Mouse (Mus musculus) embryonic facial prominence, embryonic 11.5 days (tissue): ENCODE measurements around the gene Upf1. TPM values are rescaled to one million over a fixed set of nuclear protein-coding genes. Genes with fewer than 3 reads are reported as not detected.
A peak's percentile ranks its signal among the peaks of the same experiment; 100 is the strongest.

Experiments
- ATAC-seq: fragments of 200-750 bp; cut with Nextera tagmentation; replicated peaks from 2 replicates; pipeline ENCODE4 v1.8.0; 2017; ENCODE audit warnings: low read depth; ENCODE audit not compliant: insufficient number of reproducible peaks, low FRiP score, low TSS enrichment
- DNase-seq: peaks from one replicate; pipeline ENCODE4 v3.0.0-alpha.2; 2015; ENCODE audit warnings: low spot score
- H3K27ac ChIP-seq: fragments of 300-500 bp; sonication (generic); replicated peaks from 2 replicates; pipeline ENCODE4 v1.5.1; 2014; ENCODE audit warnings: mild to moderate bottlenecking, low read depth, low read length, control low read depth
- H3K27me3 ChIP-seq: fragments of 300-500 bp; sonication (generic); 2 replicates; pipeline ENCODE4 v1.6.1; 2014; ENCODE audit warnings: mild to moderate bottlenecking, low read length, moderate library complexity, mixed read lengths; ENCODE audit not compliant: control insufficient read depth, insufficient read depth
- H3K36me3 ChIP-seq: fragments of 300-500 bp; sonication (generic); replicated peaks from 2 replicates; pipeline ENCODE4 v1.6.1; 2014; ENCODE audit warnings: low read depth, mild to moderate bottlenecking, low read length, moderate library complexity, mixed read lengths; ENCODE audit not compliant: control insufficient read depth, insufficient read depth
- H3K4me1 ChIP-seq: fragments of 300-500 bp; sonication (generic); 2 replicates; pipeline ENCODE4 v1.6.1; 2014; ENCODE audit warnings: low read length, mixed read lengths; ENCODE audit not compliant: control insufficient read depth, insufficient read depth
- H3K4me2 ChIP-seq: fragments of 300-500 bp; sonication (generic); 2 replicates; pipeline ENCODE4 v1.6.1; 2014; ENCODE audit warnings: low read depth, mild to moderate bottlenecking, control low read depth, low read length, moderate library complexity
- H3K4me3 ChIP-seq: fragments of 300-500 bp; sonication (generic); 2 replicates; pipeline ENCODE4 v1.5.1; 2014; ENCODE audit warnings: low read depth, low read length, control low read depth
- H3K9ac ChIP-seq: fragments of 300-500 bp; sonication (generic); replicated peaks from 2 replicates; pipeline ENCODE4 v1.6.1; 2014; ENCODE audit warnings: mild to moderate bottlenecking, control low read depth, low read length
- H3K9me3 ChIP-seq: fragments of 300-500 bp; sonication (generic); replicated peaks from 2 replicates; pipeline ENCODE4 v1.6.1; 2016; ENCODE audit warnings: mild to moderate bottlenecking, low read length, inconsistent platforms, mixed read lengths; ENCODE audit not compliant: control insufficient read depth
- WGBS: fragments of 180-500 bp; shearing (Covaris S2); extraction: QIAGEN DNeasy Blood & Tissue Kit; methylation state at CpG from one replicate; pipeline ENCODE4 v1.1.7; 2014; 5-methylcytosine and 5-hydroxymethylcytosine counted together
- polyA plus RNA-seq: library from polyadenylated mRNA; unstranded; fragments of >200 nt; fragmentation: Nextera tagmentation; extraction: Ambion mirVana; gene quantifications from 2 replicates; pipeline ENCODE4 v1.2.1, GENCODE M21; 2014

Upf1 gene
- polyA plus RNA-seq: 20.4 and 21.0 TPM in 2 replicates

DNA sequence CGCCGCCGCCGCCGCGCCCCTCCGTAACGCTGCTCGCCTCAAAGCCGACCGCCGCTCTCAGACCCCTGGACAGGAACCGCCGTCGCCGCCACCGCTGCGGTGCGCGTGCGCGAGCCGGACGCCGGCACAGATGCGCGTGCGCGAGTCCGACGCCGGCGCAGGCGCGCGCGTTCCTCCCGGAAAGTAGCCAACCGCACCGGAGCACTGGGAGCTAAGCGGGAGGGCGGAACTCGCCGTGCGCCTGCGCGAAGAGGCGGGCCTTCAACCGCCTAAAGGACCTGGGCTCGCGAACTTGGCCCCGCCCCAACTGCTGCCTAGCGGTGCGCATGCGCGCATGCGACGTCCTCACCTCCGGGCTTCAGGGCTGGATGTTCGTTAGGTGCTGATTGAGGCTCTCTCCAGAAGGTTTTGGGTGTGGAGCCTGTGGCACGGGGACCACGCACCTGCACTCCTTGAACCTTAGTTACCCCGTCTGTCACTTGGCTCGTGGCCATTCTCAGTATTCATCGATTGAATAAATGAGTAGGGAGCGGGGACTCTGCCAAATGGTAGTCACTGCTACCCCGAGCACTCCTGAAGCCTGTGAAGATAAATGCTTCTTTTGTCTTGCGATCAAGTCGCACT, at the start of gene Upf1:
Gene Upf1 (minus strand): TSS at position 85 of the 624 bp plus-strand sequence.
- Histone ChIP-seq H3K27me3 (no peaks in the 10 kb centered on the region), H3K9ac (peak within 1 kb of the TSS; percentile 97), H3K4me3 (peak within 1 kb of the TSS; percentile 100), H3K4me2 (peak within 1 kb of the TSS; percentile 95), H3K36me3 (no peaks in the 10 kb centered on the region; the same call in 1 of the 2 replicates), H3K9me3 (no peaks in the 10 kb centered on the region), H3K27ac (peak within 1 kb of the TSS; percentile 81), H3K4me1 (peaks cover 8% of the 10 kb centered on the region)
- DNase-seq (peak; percentile 99), ATAC-seq (peak; percentile 76)
- under 1% methylated on average over 45 of the region's 69 CpGs for WGBS

DNA sequence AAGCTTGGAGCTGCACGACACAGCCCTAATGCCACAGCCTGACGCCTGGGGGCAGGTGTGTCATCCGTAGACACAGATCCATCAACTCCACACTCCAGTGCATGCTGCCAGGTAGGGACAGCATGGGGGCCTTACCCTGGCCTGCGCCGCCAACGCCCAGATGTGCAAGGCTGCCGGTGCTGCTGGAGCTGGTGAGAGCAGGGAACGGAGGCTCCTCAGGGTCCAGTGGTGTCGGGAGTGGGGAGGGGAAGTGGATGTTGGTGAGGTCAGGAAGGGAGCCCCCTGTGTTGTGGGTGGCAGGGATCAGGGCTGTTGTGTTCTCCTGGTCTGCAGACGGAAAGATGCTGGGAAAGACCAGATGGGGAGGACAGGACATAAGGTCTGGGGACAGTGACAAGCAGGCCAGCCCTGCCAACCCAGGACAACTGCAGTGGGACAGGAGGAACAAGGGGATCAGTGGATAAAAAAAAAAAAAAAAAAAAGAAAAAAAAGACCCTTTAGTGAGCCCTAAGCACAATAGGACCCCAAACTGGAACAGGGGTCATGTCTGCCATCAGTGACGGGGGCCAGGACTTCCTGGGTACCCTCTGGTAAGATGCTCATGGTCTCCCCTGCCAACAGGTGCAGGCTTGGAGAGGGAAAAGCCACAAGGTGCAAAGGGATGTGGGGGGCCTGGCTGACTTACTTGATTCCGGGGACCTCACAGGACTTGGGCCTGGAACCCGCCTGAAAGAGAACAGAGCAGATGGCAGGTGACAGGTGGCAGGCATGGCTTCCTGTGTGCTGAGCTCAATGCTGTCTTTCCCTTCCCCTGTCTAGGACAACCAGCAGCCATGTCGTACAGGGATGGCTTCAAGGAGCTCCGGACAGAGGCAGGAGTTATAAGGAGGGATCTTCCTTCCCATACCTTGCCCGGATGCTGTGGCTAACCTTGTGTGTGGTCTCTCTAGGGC, 44.8 kb upstream of the Upf1 start:
- Histone ChIP-seq H3K27me3 (no peaks in the 10 kb centered on the region), H3K4me3 (no peak overlapping the region), H3K4me2 (no peak overlapping the region), H3K4me1 (no peaks in the 10 kb centered on the region), H3K9ac (no peak overlapping the region), H3K36me3 (no peaks in the 10 kb centered on the region; the same call in 1 of the 2 replicates), H3K27ac (no peak overlapping the region), H3K9me3 (no peaks in the 10 kb centered on the region)
- ATAC-seq: no peak
- no peak for DNase-seq
- WGBS: 87% methylated on average over 16 of the region's 16 CpGs

DNA sequence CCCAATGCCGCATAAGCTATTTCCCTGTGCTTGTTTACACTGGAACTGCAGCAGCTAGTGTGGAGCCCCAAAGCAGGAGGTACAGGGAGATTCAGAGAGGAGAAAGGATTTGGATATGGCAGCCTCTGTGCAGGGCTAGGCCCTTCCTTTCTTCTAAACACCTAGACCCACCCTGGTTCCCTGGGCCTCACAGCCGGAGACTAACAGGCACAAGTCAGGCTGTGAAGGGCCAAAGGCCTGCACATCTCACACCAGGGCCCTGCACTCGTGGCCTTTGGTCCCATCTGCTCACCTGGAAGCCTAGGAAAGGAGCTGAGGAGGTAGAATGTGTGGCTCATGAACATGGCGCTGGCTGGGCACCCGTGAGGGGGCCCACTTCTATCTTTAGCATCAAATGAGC, 43.1 kb upstream of the Upf1 start:
- Histone ChIP-seq H3K4me1 (no peaks in the 10 kb centered on the region), H3K36me3 (no peaks in the 10 kb centered on the region; the same call in 1 of the 2 replicates), H3K27ac (no peak overlapping the region), H3K9me3 (no peaks in the 10 kb centered on the region), H3K9ac (no peak overlapping the region), H3K4me3 (no peak overlapping the region), H3K4me2 (no peak overlapping the region), H3K27me3 (no peaks in the 10 kb centered on the region)
- ATAC-seq (no peak), DNase-seq (no peak)
- WGBS: 76% methylated on average over 5 of the region's 5 CpGs

DNA sequence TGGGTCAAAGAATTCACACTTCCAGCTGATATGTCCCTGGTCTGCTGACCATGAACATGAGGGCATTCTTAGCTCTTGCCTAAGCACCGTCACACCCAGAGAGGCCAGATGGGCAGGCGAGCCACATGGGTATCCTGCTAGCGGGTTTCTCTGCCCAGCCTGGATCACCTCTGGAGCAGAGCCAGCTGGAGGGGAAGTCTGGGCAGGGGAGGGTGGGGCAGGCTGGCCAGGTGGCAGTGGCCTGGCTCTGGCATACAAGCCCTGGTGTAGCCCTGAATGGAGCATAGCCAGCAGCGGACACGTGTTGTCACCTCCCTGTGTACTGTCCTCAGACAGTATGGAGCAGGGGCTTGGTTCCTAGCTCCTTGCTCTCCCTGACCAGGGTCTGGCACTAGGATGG, 42.6 kb upstream of the Upf1 start:
- no peaks in the 10 kb centered on the region for H3K9me3 ChIP-seq
- WGBS: 81% methylated on average over 5 of the region's 5 CpGs
- H3K4me2 ChIP-seq: no peak overlapping the region
- H3K4me3 ChIP-seq: no peak overlapping the region
- H3K36me3 ChIP-seq: no peaks in the 10 kb centered on the region; the same call in 1 of the 2 replicates
- no peak for DNase-seq
- ATAC-seq: no peak
- no peaks in the 10 kb centered on the region for H3K4me1 ChIP-seq
- no peak overlapping the region for H3K9ac ChIP-seq
- H3K27me3 ChIP-seq: no peaks in the 10 kb centered on the region
- no peak overlapping the region for H3K27ac ChIP-seq

DNA sequence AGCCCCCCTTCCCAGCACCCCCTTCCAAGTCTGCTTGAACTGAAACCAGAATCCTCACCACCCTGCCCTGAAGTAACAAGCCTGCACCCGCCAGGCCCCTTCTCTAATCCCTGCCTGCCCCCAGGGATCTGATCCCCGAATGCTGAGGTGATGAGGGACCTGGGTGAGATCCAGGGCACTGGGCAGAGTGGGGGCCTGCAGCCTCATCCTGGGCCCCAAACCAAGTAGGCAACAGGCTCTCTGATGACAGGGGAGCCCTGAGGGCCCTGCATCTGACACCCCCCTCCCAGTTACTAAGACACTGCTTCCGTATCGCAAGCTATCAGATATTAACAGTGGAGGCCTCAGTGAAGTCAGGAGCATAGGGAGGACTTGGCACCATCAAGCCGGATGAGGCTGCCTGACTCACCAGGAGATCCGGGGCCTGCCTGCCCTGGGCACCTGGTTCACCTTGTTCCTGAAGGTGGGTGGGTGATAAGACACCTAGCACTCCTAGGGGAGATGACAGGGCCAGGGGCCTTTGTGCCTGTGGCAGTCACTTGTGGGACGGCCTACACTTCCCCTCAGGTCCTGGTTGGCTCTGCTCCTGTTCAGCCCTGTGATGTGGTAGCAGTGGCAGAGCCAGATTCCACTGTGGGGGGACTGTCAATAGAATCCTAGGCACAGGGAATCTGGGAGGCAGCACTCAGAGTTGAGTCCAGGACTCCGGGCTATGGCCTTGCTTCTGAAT, 41.4 kb upstream of the Upf1 start:
- DNase-seq (no peak), ATAC-seq (no peak)
- 80% methylated on average over 8 of the region's 8 CpGs for WGBS
- Histone ChIP-seq H3K27me3 (no peaks in the 10 kb centered on the region), H3K27ac (no peak overlapping the region), H3K36me3 (no peaks in the 10 kb centered on the region), H3K9ac (no peak overlapping the region), H3K4me2 (no peak overlapping the region), H3K4me3 (no peak overlapping the region), H3K4me1 (no peaks in the 10 kb centered on the region), H3K9me3 (no peaks in the 10 kb centered on the region)

DNA sequence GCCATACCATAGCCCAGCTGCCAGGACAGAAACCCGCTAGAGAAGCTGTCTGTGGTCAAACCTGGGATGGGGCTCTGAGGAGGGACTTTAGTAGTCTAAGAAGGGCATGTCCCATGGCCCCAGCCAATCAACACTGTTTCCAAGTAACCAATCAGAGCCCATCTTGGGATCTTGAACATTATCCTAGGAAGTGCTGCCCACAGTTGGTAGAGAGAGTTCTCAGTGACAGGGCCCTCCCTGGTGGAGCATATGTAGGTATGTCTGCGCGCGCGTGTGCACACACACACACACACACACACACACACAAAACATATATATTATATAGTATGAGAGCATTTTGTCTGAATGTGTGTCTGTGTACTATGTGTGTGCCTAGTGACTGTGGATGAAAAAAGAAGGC, 40.0 kb upstream of the Upf1 start:
- H3K4me1 ChIP-seq: no peaks in the 10 kb centered on the region
- H3K27me3 ChIP-seq: no peaks in the 10 kb centered on the region
- H3K9ac ChIP-seq: no peak overlapping the region
- no peaks in the 10 kb centered on the region for H3K36me3 ChIP-seq
- H3K27ac ChIP-seq: no peak overlapping the region
- no peak overlapping the region for H3K4me2 ChIP-seq
- 85% methylated on average over 5 of the region's 5 CpGs for WGBS
- DNase-seq (no peak), ATAC-seq (no peak)
- H3K4me3 ChIP-seq: no peak overlapping the region
- H3K9me3 ChIP-seq: no peaks in the 10 kb centered on the region

DNA sequence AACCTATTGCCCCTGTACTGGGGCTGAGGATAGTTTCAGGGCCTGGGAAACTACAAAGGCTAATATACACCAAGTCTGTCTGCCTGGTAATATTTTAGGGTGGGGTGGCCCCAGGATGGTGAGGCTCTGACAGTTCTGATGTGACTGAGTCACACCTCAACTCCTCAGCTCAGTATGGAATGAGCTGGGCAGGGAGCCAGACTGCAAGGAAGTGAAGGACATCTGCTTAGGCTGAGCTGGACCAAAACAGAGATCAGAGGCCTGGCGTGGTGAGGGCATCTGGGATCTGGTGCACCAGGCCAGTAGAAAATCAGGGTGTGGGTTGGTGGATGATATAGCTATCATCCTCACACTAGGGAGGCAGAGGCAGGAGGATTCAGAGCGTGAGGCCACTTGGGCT, 36.6 kb upstream of the Upf1 start:
- Histone ChIP-seq H3K9ac (no peak overlapping the region), H3K27ac (no peak overlapping the region), H3K36me3 (no peaks in the 10 kb centered on the region; the same call in 1 of the 2 replicates), H3K27me3 (no peaks in the 10 kb centered on the region), H3K4me1 (no peaks in the 10 kb centered on the region), H3K9me3 (no peaks in the 10 kb centered on the region), H3K4me2 (no peak overlapping the region), H3K4me3 (no peak overlapping the region)
- 87% methylated on average over 2 of the region's 2 CpGs for WGBS
- ATAC-seq (no peak), DNase-seq (no peak)
